Mouse (Mus musculus) c-Kit-positive CD71-negative TER-119-negative erythroid progenitor cells, embryonic 14.5 days (primary cell): Measurements from ENCODE around the gene Fbxo5.

ENCODE experiments used
- DNase-seq: peaks from one replicate; pipeline ENCODE4 v3.0.0-alpha.2; 2013; ENCODE audit warnings: low read depth

Fbxo5 gene

GRCm38 (mm10) chr10:5805243-5805730, at the start of gene Fbxo5:
TSS of gene Fbxo5 (minus strand) at chr10:5805600.
- peak; percentile 94 for DNase-seq

DNA sequence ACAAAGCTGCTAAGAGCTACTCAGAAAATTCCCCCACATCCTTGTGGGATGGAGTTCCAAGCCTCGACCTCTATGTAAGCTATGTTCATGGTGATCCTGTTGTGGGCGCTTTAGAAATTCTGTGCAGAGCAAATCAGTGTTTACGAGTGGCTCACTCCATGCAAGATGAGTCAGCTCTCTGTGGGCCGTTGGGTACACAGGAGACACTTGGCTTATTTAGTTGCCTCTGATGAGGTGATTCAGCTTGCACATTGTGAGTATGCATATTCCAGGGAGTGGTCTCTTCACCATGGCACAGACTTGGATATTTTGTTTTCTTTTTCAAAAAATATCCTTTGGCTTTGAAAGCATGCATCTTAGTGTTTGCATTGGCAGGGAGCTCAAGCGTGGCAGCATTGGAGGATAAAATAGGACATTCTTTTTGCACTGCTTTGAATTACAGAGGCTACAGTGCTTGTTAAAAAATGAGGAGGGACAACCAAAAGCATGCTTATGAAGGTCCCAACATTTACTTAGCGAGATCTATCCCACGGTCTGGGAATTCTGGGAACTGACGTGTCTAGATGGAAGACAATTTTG, 48.0 kb upstream of the Fbxo5 start:
- DNase-seq, result no peak

- DNase-seq, result no peak
These were observed 41.5 kb upstream of the Fbxo5 start for GRCm38 (mm10) chr10:5846939-5847338.

GRCm38 (mm10) chr10:5841369-5841768, 36.0 kb upstream of the Fbxo5 start:
- peak; percentile 56 for DNase-seq

GRCm38 (mm10) chr10:5826336-5827025, 21.1 kb upstream of the Fbxo5 start:
- no peak for DNase-seq

DNA sequence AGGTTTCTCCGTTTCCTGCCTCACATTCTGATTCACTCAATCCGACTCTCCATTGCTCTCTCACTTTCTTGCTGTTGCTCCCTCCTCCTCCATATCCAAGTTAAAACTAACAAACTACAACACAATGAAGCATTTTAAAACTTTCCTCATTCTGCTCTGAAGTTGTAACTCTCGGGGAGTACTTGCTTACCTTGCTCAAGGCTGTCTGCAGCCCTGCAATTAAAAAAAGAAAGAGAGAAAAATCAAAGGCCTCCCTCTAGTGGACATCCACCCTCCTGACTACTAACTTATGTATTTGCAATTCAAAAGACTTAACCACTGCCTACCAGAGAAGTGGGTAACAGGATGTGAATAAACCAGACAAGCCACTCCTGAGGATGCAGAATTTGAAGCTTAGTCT, 19.4 kb upstream of the Fbxo5 start:
- peak; percentile 64 for DNase-seq

DNA sequence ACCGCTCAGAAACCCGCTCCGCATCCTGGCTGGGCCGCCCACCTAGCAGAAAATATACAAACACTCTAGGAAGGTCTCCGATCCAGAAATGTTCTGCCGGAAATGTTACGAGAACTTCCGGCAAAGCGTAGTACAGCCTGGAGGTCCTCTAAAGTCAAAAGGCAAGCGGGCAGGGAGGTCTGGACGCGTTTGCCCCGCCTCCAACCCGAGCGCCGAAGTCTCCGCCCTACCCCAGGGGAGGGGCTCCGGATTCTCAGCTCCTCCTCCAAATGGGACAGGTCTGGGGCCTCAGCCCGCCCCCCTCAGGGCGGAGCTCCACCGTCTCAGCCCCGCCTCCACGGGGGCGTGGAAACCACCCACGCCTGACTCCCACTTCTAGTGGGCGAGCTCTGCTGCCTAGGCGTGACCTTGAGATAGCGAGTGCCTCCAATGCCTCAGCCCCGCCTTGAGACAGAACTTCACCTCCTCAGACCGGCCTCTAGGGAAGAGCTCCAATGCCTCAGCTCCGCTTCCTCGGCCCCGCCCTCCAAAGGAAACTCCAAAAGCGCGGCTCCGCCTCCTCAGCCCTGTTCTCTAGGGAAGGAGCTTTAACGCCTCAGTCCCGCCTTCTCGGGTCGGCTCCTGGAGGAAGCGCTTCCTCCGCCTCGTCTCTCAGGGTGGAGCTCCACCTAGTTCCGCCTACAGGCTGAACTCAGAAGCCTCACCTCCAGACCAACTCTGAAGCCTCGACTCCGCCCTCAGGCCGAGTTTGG, 18.5 kb upstream of the Fbxo5 start, which contains the start of gene Mtrf1l:
Mtrf1l (minus strand) TSS at position 171 of the 752 bp plus-strand sequence.
- peak; percentile 97 for DNase-seq

GRCm38 (mm10) chr10:5823291-5823739, 17.9 kb upstream of the Fbxo5 start:
- no peak for DNase-seq

- no peak for DNase-seq
These were observed 13.4 kb upstream of the Fbxo5 start for GRCm38 (mm10) chr10:5818772-5819171.

- DNase-seq, result no peak
These were observed 10.6 kb upstream of the Fbxo5 start for GRCm38 (mm10) chr10:5815968-5816367.

GRCm38 (mm10) chr10:5813724-5814123, 8.3 kb upstream of the Fbxo5 start:
- DNase-seq, result no peak

GRCm38 (mm10) chr10:5807683-5808082, 2.3 kb upstream of the Fbxo5 start:
- DNase-seq, result no peak

DNA sequence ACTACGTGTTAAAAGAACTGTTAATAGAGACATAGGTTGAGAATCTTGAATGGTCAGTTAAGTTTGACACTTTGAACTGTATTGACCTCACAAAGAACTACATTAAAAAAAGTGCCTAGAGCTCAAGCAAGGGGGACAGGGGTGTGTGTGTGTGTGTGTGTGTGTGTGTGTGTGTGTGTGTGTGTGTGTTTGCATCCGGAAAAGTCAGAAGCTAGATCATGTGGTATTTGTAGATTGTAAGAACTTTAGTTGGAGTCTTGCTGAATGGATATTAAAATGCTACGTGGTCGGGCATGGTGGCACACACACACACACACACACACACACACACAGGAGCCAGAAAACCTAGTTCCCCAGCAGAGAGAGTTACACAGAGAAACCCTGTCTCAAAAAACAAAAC, 1.6 kb upstream of the Fbxo5 start:
- no peak for DNase-seq

DNA sequence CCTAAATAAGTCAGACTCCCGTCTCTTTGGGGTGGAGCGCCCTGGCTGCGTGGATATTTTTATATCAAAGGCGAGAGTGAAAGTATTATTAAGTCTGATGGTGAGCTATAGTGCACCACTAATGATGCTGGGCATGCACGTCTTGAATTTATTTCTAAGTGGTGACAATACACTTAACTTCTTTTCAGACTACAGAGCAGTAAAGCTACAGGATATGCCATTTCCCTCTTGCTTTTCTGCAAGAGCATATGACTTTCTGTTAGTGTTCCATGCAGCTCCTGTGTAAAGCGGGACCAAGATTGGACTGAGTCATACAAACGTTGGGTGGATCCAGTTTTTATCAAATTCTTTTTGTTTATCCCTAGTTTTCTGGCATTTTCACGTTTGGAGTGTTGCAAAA, 1.0 kb upstream of the Fbxo5 start:
- no peak for DNase-seq

DNA sequence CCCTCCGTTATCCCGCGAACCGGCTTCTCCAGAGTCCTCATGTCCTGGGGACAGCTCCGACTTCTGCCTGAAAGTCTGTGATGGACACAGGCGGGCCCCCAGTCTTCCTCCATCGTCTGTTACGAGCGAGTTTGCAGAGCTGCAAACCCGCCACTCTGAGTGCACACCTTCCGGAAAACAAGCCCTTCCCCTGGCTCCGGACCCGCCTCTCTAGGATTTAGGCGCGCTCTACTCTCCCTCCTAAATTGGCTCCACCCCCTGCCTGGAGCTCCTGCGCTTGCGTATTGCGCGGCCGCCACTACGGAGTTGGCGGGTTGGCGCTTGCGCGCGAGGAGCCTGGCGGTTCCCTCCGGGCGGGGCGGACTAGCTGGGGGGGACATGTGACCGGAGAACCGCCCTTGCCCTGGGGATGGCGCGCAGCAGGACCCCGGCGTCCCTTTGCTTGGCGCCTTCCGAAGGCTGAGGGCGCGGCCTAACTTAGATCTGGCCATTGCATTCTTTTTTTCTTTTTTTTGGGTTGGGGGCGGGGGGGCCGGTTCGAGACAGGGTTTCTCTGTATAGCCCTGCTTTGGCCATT, 419 bp upstream of the Fbxo5 start:
- peak; percentile 93 for DNase-seq

DNA sequence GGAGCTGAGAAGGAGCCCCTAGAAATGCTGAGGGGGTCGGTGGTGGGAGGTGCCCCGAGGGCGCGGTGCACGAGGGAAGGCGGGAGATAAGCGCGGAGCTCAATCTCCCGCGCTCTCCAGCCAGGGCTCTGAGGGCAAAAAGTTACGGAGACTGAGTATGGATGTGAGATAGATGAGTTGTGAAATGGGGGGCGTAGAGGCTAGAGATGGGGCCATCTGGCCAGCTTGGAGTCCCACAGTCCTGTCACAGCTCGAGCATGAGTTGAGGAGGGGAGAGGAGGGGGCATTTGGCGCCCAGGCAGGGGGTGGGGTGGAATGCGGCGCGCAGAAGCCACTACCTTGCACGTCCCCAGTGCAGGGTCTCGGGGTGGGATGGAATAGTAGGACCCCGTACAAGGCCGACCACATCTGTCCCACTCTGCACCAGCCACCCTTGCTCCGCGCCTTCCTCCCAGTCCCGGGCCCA, 676 bp downstream of the Fbxo5 start:
- DNase-seq, result no peak

DNA sequence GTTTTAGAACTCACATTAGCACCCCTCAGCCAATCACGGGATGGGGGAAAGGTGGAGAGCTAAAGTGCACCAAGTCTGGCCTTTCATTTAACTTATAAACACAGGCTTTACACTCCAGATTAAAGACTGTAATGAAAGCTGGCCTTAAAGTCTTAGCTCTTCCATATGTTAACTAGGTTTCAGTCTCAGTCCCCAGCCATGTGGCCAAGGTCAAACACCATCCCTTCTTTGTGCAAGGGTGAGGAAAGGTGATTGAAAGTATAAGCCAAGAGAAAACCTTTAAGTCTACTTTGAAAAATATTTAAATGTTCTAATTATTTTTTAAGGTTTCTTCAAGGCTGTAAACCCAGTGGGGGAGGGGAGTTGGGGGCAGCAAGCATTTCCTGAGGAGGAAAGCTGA, 1.7 kb downstream of the Fbxo5 start:
- DNase-seq, result no peak

- no peak for DNase-seq
These were observed 2.5 kb downstream of the Fbxo5 start for GRCm38 (mm10) chr10:5802866-5803265.

DNA sequence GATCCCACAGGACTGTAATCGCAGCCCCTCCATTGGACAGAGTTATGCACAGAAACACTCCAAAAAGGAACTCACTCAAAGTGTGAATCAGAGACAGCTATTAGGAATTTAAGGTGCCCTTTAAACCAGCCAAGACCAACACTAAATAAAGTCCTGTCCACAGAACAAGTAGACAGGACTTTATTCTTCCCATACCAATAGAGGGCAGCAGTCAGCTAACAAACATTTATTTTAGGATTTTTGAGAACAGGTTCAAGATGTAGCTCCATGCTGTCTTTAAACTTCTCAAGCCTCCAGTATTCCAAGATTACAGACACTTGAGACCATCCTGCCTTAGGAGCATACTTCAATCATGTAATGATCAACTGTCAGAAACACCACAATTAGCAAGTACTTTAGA, 4.9 kb downstream of the Fbxo5 start:
- DNase-seq, result no peak

DNA sequence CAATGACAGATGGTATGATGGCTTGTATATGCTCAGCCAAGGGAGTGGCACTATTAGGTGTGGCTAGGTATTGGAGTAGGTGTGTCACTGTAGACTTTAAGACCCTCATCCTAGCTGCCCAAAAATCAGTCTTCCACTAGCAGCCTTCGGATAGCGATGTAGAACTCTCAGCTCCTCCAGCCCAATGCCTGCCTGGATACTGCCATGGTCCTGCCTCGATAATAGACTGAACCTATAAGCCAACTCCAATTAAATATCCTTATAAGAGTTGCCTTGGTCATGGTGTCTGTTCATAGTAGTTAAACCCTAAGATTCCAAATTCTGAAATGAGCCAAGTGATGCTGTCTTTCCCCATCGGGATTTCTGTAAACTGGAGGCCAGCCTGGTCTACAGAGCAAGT, 7.3 kb downstream of the Fbxo5 start:
- no peak for DNase-seq

DNA sequence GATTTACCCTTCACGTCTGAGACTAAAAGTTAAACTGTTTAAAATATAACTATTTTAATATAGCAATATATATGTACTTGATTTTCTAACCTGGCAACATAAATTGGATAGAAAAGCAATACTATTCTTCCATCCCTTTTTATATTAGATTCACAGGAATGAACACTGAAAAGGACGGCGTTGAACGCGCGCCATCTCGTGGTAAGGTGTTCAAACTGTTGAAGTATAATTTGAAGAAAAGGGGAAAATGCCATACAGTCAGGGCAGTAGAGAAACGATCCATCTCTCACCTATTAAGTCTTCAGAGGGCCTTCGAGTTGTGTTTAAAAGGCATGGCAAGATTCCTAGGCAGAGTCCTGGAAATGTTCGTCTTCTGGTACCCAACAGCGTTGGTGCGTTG, 14.7 kb downstream of the Fbxo5 start:
- DNase-seq, result no peak

GRCm38 (mm10) chr10:5786923-5787322, 18.5 kb downstream of the Fbxo5 start:
- DNase-seq, result no peak
